Mouse (Mus musculus) cerebellum, adult 2 months (tissue): ENCODE measurements at regions not wholly inside any gene's neighbourhood (a gene's known extent, or its start where the extent isn't known, plus 50 kb on each side); places are given as distances from the start of the nearest gene placed in this dataset.

Source experiments
- CTCF ChIP-seq: fragments of 200-500 bp; IDR thresholded peaks from 2 replicates; pipeline ENCODE4 v1.5.1; 2011; ENCODE audit warnings: low read depth, mild to moderate bottlenecking, control low read depth, low read length, moderate library complexity, borderline replicate concordance; ENCODE audit not compliant: insufficient read depth
- POLR2A ChIP-seq: fragments of 200-500 bp; IDR thresholded peaks from 2 replicates; pipeline ENCODE4 v1.6.1; 2011; ENCODE audit warnings: low read length, control low read depth, borderline replicate concordance; ENCODE audit not compliant: insufficient read depth

GRCm38 (mm10) chr8:109019565-109019964 lies 474.3 kb upstream of the Pmfbp1 start:
- TF ChIP-seq CTCF (no peak), POLR2A (no peak)
